Mouse (Mus musculus) adrenal gland, adult (tissue): ENCODE data around the gene Camk2d.

ENCODE experiments used
- DNase-seq, 2 experiments: peaks; one replicate each; pipeline ENCODE4 v3.0.0; 2022 to 2023; ENCODE audit warnings: low spot score in 1 of 2; ENCODE audit not compliant: inconsistent age in 2 of 2

Camk2d gene

DNA sequence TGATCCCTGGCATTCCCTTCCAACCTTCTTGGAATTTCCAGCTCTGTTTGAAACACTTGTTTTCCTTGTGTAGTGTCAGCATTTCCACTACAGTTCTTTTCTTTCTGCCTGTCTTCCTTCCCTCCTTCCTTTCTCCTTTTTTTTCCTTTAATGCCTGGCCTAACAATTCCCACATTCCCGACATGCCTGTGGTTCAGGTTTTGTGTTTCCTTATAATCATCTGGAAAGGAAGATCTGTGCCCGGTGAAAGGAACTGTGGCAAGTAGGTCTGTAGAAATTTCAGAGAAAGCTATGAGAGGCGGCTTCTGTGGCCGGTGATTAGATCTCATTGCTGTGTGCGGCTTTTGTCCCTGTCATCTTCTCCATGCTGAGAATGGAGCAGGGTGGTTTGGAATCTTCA lies 139.1 kb downstream of the Camk2d start:
- no peak for DNase-seq

GRCm38 (mm10) chr3:126737128-126737527 lies 141.0 kb downstream of the Camk2d start:
- no peak for DNase-seq

DNA sequence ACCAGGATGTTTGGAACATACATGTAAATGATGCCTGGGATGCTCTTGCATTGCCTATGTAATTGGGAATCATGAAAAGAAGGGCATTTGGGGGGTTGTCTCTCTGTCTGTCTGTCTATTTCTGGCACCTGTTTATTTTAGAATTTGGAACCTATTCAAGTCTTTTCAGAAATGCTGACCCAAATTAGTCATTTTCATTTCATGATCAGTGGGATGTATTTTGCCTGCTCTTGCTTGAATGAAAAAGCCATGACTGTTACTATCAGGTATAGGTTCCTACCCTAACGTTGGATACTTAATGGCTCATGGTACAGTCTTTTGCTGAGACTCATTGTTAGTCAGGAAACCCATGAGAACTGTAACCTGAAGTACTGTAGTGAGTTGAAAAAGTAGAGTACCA lies 144.0 kb downstream of the Camk2d start:
- DNase-seq = peak in 1 of 2 experiments; percentile 32

- peak; percentile 34 to 68 for DNase-seq
Measured at GRCm38 (mm10) chr3:126744432-126745133, 148.5 kb downstream of the Camk2d start.

- peak in 1 of 2 experiments; percentile 52 for DNase-seq
Measured at GRCm38 (mm10) chr3:126746148-126746803, 150.2 kb downstream of the Camk2d start.

DNA sequence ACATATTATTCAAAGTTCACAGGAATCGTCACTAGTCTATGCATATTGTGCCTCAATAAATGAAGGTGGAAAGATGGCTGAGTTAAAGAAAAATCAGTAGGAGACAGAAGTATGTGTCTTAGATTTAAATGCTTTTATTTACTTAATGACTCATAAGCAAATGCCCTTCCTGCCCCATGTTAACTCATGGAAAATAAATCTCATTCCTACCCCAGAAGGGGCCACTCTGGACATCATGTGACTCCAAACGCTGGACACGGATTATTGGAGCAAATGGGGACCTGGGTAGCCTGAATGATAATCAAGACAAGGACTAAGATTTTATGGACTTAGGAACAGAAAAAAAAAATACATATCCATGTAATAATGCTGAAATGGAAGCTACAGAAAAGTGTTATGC lies 151.5 kb downstream of the Camk2d start:
- no peak for DNase-seq

GRCm38 (mm10) chr3:126751377-126752098 lies 155.4 kb downstream of the Camk2d start:
- DNase-seq = no peak

DNA sequence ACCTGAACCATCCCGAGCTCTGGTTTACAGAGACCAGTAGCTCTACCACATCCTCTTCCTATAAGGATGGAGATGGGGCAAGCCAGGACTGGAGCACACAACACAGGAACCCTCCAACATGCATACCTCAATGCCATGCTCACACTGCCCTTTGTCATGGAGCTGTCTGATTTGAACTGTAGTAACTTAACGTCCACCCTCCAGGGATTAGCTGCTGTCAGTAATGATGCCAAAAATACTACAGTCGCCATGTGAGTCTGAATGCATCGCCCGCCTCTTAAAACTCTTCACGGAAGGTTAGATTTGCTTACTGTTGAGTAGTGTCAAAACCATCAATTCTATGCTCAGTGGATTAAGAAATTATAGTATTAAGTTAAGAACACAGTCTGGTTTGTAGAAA lies 156.9 kb downstream of the Camk2d start:
- DNase-seq = no peak

GRCm38 (mm10) chr3:126758398-126758797 lies 162.3 kb downstream of the Camk2d start:
- DNase-seq = no peak

DNA sequence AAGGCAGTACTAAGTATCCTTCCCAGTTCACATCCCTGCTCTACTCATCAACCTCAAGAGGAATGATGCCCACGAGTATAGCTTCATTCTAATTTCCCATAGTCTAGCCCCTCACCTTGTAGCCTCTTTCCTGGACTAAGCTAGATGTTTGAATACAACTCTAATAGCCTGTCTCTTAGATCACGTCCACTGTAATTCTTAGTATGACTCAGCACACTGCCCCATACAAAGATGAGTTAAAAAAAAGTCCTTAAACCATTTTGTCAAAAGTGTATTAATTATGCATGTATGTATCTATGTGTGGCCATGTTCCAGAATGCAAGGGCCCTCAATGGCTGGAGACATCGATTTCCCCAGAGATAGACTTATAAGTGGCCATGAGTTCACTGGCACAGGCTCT lies 164.5 kb downstream of the Camk2d start:
- no peak for DNase-seq

- DNase-seq = no peak
Measured at GRCm38 (mm10) chr3:126764745-126765144, 168.6 kb downstream of the Camk2d start.

DNA sequence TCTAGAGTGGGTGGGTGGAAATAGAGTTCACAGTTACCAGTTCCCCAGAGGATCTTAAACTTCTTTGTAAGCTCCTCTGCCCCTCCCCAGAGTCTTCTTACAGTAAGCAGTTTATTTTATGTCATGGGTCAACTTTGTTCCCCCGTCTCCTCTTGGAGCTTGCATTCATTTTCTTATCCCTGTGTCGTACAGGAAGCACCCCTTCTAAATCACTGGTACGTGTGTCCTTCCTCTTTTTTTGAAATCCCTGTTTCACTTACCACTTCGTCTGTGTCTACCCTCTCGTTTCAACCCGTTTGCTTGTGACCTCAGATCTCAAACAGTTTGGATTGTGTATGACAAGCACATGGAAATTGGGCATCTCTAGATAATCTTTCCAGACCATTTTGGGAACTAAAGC lies 174.0 kb downstream of the Camk2d start:
- no peak for DNase-seq

GRCm38 (mm10) chr3:126771032-126771431 lies 174.9 kb downstream of the Camk2d start:
- DNase-seq = no peak

DNA sequence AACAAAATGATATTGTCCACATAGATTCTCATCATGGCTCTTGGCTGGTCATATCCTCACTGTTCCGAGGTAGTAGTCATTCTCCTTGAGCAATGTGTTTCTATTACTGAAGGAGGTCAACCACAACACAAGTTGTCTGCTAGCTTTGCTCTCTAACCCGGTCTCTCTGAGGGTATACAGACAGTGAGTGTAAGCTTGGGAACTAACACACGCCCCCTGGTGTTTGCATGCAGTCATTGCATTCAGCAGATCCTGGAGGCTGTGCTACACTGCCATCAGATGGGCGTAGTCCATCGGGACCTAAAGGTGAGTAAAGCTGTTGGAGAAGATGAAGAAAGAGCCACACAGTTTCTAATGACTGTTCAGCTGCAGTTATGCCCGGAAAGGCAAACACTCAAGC lies 175.4 kb downstream of the Camk2d start:
- peak; percentile 84 to 95 for DNase-seq

DNA sequence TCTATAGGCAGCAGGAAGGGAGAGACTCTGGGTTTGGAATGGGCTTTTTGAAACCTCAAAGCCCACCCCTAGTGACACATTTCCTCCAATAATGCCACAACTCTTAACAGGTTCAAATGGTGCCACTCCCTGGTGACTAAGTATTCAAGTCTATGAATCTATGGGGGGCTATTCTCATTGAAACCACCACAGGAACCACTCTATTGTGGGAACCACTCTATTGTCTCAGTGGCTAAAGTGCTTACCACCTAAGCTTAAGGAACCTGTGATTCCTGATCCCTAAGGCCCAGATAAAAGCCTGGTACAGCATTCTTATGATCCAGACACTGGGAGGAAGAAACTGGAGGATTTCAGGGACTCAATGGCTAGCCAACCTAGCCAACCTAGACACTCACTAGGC lies 179.9 kb downstream of the Camk2d start:
- no peak for DNase-seq

GRCm38 (mm10) chr3:126777101-126777500 lies 181.0 kb downstream of the Camk2d start:
- peak; percentile 26 to 67 for DNase-seq

GRCm38 (mm10) chr3:126777879-126778278 lies 181.8 kb downstream of the Camk2d start:
- peak in 1 of 2 experiments; percentile 36 for DNase-seq

DNA sequence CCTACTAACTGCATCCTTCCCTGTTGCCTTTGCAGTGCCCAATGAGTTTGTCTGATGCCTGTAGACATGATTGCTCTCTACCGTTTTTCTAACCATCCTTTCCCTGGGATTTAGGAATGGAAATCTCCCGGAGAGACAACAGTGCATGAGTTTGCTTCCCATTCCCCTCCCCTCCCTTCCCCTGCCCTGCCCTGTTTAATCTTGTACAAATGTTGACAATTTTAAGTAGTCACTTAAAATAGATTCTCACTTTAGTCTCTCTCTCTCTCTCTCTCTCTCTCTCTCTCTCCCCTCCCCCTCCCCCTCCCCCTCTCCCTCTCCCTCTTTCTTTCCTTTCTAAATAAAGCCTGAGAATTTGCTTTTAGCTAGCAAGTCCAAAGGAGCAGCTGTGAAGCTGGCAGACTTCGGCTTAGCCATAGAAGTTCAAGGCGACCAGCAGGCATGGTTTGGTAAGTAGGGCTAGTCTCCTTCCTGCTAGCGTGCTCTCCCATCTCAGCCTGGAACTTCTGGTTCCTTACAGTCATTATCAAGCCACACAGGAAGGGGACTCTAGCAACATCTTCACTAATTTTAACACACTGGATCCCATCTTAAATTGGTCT lies 184.0 kb downstream of the Camk2d start:
- no peak for DNase-seq

- DNase-seq = no peak
Measured at GRCm38 (mm10) chr3:126793035-126793964, 197.2 kb downstream of the Camk2d start.

DNA sequence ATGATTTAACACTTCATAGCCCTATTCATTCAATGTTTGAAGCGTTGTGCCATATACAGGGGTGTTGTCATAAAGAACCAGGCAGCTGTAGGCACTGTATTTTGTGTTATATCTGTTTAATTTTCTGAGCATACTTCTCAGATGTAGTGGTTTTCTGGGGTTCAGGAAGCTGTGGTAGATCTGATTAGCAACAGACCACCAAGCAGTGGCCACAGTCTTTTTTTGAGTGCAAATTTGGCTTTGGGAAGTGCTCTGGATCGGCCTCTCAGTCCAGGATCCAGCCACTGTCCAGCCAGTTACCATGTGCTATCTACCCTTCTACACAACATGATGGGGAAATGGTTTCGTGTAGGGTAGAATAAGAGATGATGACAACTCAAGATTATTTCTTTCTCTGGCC lies 199.8 kb downstream of the Camk2d start:
- DNase-seq = no peak

- DNase-seq = no peak
Measured at GRCm38 (mm10) chr3:126797025-126797424, 200.9 kb downstream of the Camk2d start.
